Mouse (Mus musculus) liver, adult 2 months (tissue): ENCODE measurements at regions not wholly inside any gene's neighbourhood (a gene's known extent, or its start where the extent isn't known, plus 50 kb on each side); places are given as distances from the start of the nearest gene placed in this dataset.

Experiments used
- CTCF ChIP-seq: fragments of 200-500 bp; IDR thresholded peaks from 2 replicates; pipeline ENCODE4 v1.5.1; 2011; ENCODE audit warnings: low read depth, low read length, control low read depth
- POLR2A ChIP-seq: fragments of 200-500 bp; IDR thresholded peaks from 2 replicates; pipeline ENCODE4 v1.6.1; 2011; ENCODE audit warnings: low read length, control low read depth; ENCODE audit not compliant: insufficient read depth; ENCODE audit errors: extremely low read depth

DNA sequence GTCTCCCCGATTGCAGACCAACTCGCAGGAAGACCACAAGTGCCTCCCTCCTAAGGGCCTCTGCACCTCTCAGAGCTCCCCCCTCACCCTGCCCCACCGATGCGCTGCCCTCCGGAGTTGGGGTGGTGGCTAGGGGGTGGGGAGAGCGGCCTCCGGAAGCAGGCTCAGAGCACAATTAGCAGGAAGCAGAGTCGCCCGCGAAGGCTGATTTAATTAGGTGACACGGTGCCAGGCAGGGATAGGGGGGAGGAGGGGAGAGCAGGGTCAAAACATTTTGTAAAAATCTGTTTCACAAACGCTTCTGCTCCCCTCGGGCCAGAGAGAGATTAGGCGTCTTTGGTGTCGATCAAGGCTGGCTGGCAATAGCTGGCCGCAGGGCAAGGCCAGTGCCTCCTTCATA lies 63.0 kb upstream of the Pax2 start:
- no peak for TF ChIP-seq POLR2A
- no peak for TF ChIP-seq CTCF
